Comparison of ENCODE assay signal across 9 mouse cellular contexts in genomic region chr9:107643544-107644214, GRCm38 (mm10). TPM values are rescaled to one million over a fixed set of nuclear protein-coding genes. Genes with fewer than 3 reads are reported as not detected.
DNase-seq lines count a peak whose midpoint lies in the region; ATAC-seq and TF ChIP-seq lines count a peak whose summit lies in the region.
"Had no signal": no experiment of that assay in that cellular context is flagged by ENCODE, and none has a peak within 500 bp of the region (broad histone marks: within the 10 kb centered on the region; RNA-seq: fewer than 3 reads in every experiment).

No protein-coding gene starts in this region.

- H3K27me3 ChIP-seq in lung, embryonic 15.5 days = no peaks in the 10 kb centered on the region
- H3K27me3 ChIP-seq in limb, embryonic 14.5 days (ENCODE audit: control insufficient read depth, insufficient read depth, low read length) = no peaks in the 10 kb centered on the region
- H3K27me3 ChIP-seq in neural tube, embryonic 14.5 days (ENCODE audit: control insufficient read depth, insufficient read depth, low read length) = no peaks in the 10 kb centered on the region

- intact Hi-C loops in gastrocnemius, postnatal 14 days (cut with DNase I; ENCODE audit: low total_unique reads) = loop anchor here (2.0 kb wide), 1 partner anchor 41 kb away; no protein-coding TSS in a partner anchor

- ATAC-seq in lung, embryonic 15.5 days (ENCODE audit: borderline replicate concordance, extremely low read depth, low FRiP score, low TSS enrichment) = no peak
- ATAC-seq in limb, embryonic 14.5 days (ENCODE audit: low FRiP score, low read depth) = no peak
- no peak for ATAC-seq in neural tube, embryonic 14.5 days (ENCODE audit: low read depth)
- ATAC-seq in megakaryocyte progenitor cell, adult 5-6 weeks (replicated peaks; ENCODE audit: poor library complexity) = no peak

- no peaks in the 10 kb centered on the region for H3K9me3 ChIP-seq in lung, embryonic 15.5 days
- no peaks in the 10 kb centered on the region for H3K9me3 ChIP-seq in limb, embryonic 14.5 days (ENCODE audit: control insufficient read depth, low read length)
- H3K9me3 ChIP-seq in neural tube, embryonic 14.5 days (ENCODE audit: control insufficient read depth, low read length) = no peaks in the 10 kb centered on the region

- peaks cover 16% of the 10 kb centered on the region for H3K4me1 ChIP-seq in lung, embryonic 15.5 days
- H3K4me1 ChIP-seq in limb, embryonic 14.5 days (ENCODE audit: control insufficient read depth, insufficient read depth, low read length) = peaks cover 9% of the 10 kb centered on the region
- peaks cover 4% of the 10 kb centered on the region for H3K4me1 ChIP-seq in neural tube, embryonic 14.5 days (ENCODE audit: control insufficient read depth, insufficient read depth, low read length)

- no peak overlapping the region for H3K4me3 ChIP-seq in lung, embryonic 15.5 days
- H3K4me3 ChIP-seq in limb, embryonic 14.5 days (replicated peaks; ENCODE audit: low read length) = no peak overlapping the region; the same call in 1 of the 2 replicates
- no peak overlapping the region for H3K4me3 ChIP-seq in neural tube, embryonic 14.5 days (ENCODE audit: low read depth, low read length)

- DNase-seq in cerebellum, adult 11-12 months = peak; percentile 26
- DNase-seq in cerebellum, adult 11 months = no peak
- no peak for DNase-seq in lung, postnatal 10 days
- no peak for DNase-seq in limb, embryonic 14.5 days (ENCODE audit: low spot score)
- DNase-seq in gastrocnemius, postnatal 14 days = no peak

- TF ChIP-seq POLR2A in limb, embryonic 14.5 days (IDR thresholded peaks at IDR 0.05; ENCODE audit: borderline replicate concordance, extremely low read depth, insufficient read depth, insufficient read length) = no peak

- H3K9ac ChIP-seq in lung, embryonic 15.5 days = peak overlapping the region; percentile 45; the same call in 1 of the 2 replicates
- H3K9ac ChIP-seq in limb, embryonic 14.5 days (ENCODE audit: low read depth, low read length, severe bottlenecking) = no peak overlapping the region
- no peak overlapping the region for H3K9ac ChIP-seq in neural tube, embryonic 14.5 days (replicated peaks; ENCODE audit: low read depth, low read length)

- 89% methylated on average over 13 of the region's 13 CpGs for WGBS in lung, embryonic 15.5 days
- 95% methylated on average over 13 of the region's 13 CpGs for WGBS in limb, embryonic 14.5 days
- 93% methylated on average over 13 of the region's 13 CpGs for WGBS in neural tube, embryonic 14.5 days

- H3K27ac ChIP-seq in lung, embryonic 15.5 days = no peak overlapping the region
- no peak overlapping the region for H3K27ac ChIP-seq in limb, embryonic 14.5 days (replicated peaks; ENCODE audit: low read depth, low read length)
- H3K27ac ChIP-seq in neural tube, embryonic 14.5 days (ENCODE audit: low read depth, low read length) = no peak overlapping the region

- no peaks in the 10 kb centered on the region for H3K36me3 ChIP-seq in lung, embryonic 15.5 days
- no peaks in the 10 kb centered on the region for H3K36me3 ChIP-seq in limb, embryonic 14.5 days (ENCODE audit: control insufficient read depth, insufficient read depth, low read length)
- H3K36me3 ChIP-seq in neural tube, embryonic 14.5 days (ENCODE audit: control insufficient read depth, insufficient read depth, low read length) = no peaks in the 10 kb centered on the region

- H3K4me2 ChIP-seq in lung, embryonic 15.5 days = peak overlapping the region; percentile 69; the same call in 1 of the 2 replicates
- H3K4me2 ChIP-seq in limb, embryonic 14.5 days (replicated peaks; ENCODE audit: low read depth, low read length, severe bottlenecking) = peak overlapping the region; percentile 53; the same call in 1 of the 2 replicates
- peak overlapping the region; percentile 61 for H3K4me2 ChIP-seq in neural tube, embryonic 14.5 days (ENCODE audit: low read depth, low read length)

RNA-seq across cellular contexts. Expression of gene Gnai2, which starts 8.5 kb away (rescaled TPM):
- polyA plus RNA-seq in lung, embryonic 15.5 days (2015; fragmentation: Nextera tagmentation; extraction: Ambion mirVana) = 469 and 478 TPM in 2 replicates
- 496 and 627 TPM in 2 replicates for polyA plus RNA-seq in limb, embryonic 14.5 days (2012; rRNA removed)
- polyA plus RNA-seq in limb, embryonic 14.5 days (2014; fragmentation: Nextera tagmentation; extraction: Ambion mirVana) = 392 and 411 TPM in 2 replicates
- polyA plus RNA-seq in neural tube, embryonic 14.5 days (2014; fragmentation: Nextera tagmentation; extraction: Ambion mirVana) = 234 and 258 TPM in 2 replicates
- 100 to 1,000 TPM; 139 to 152 TPM for total RNA-seq in gastrocnemius, postnatal 14 days (2021)
- 333 and 362 TPM in 2 replicates for total RNA-seq in megakaryocyte progenitor cell, adult 5-6 weeks (2015)
- total RNA-seq in megakaryocyte progenitor cell, adult 5-6 weeks (2017) = 423 and 432 TPM in 2 replicates

RNA-seq across cellular contexts. Expression of gene Slc38a3, which starts 25.7 kb away (rescaled TPM):
- 3.9 and 4.1 TPM in 2 replicates for polyA plus RNA-seq in lung, embryonic 15.5 days (2015; fragmentation: Nextera tagmentation; extraction: Ambion mirVana)
- 22.4 and 31.8 TPM in 2 replicates for polyA plus RNA-seq in limb, embryonic 14.5 days (2012; rRNA removed)
- 3.7 and 6.0 TPM in 2 replicates for polyA plus RNA-seq in limb, embryonic 14.5 days (2014; fragmentation: Nextera tagmentation; extraction: Ambion mirVana)
- polyA plus RNA-seq in neural tube, embryonic 14.5 days (2014; fragmentation: Nextera tagmentation; extraction: Ambion mirVana) = 31.3 and 36.6 TPM in 2 replicates
- total RNA-seq in gastrocnemius, postnatal 14 days (2021) = 10 to 100 TPM; 29.8 to 57.1 TPM
- not detected in 2 replicates for total RNA-seq in megakaryocyte progenitor cell, adult 5-6 weeks (2015)
- total RNA-seq in megakaryocyte progenitor cell, adult 5-6 weeks (2017) = not detected in 2 replicates

RNA-seq across cellular contexts. Expression of gene Sema3b, which starts 34.6 kb away (rescaled TPM):
- 8.2 and 9.1 TPM in 2 replicates for polyA plus RNA-seq in lung, embryonic 15.5 days (2015; fragmentation: Nextera tagmentation; extraction: Ambion mirVana)
- 23.2 and 23.7 TPM in 2 replicates for polyA plus RNA-seq in limb, embryonic 14.5 days (2012; rRNA removed)
- polyA plus RNA-seq in limb, embryonic 14.5 days (2014; fragmentation: Nextera tagmentation; extraction: Ambion mirVana) = 7.7 and 11.2 TPM in 2 replicates
- polyA plus RNA-seq in neural tube, embryonic 14.5 days (2014; fragmentation: Nextera tagmentation; extraction: Ambion mirVana) = 2.8 and 5.3 TPM in 2 replicates
- total RNA-seq in gastrocnemius, postnatal 14 days (2021) = 10 to 100 TPM; 27.6 to 35.2 TPM
- total RNA-seq in megakaryocyte progenitor cell, adult 5-6 weeks (2015) = not detected in 2 replicates
- total RNA-seq in megakaryocyte progenitor cell, adult 5-6 weeks (2017) = not detected in 2 replicates

RNA-seq across cellular contexts. Expression of gene Gnat1, which starts 35.8 kb away (rescaled TPM):
- 0.54 and 0.93 TPM in 2 replicates for polyA plus RNA-seq in lung, embryonic 15.5 days (2015; fragmentation: Nextera tagmentation; extraction: Ambion mirVana)
- 0.28 and 0.44 TPM in 2 replicates for polyA plus RNA-seq in limb, embryonic 14.5 days (2012; rRNA removed)
- 0.55 and 0.57 TPM in 2 replicates for polyA plus RNA-seq in limb, embryonic 14.5 days (2014; fragmentation: Nextera tagmentation; extraction: Ambion mirVana)
- polyA plus RNA-seq in neural tube, embryonic 14.5 days (2014; fragmentation: Nextera tagmentation; extraction: Ambion mirVana) = 1.4 and 2.7 TPM in 2 replicates
- not detected for total RNA-seq in gastrocnemius, postnatal 14 days (2021)
- total RNA-seq in megakaryocyte progenitor cell, adult 5-6 weeks (2015) = 0.12 TPM in 1 of 2 replicates, not detected in the other
- not detected in 2 replicates for total RNA-seq in megakaryocyte progenitor cell, adult 5-6 weeks (2017)
- total RNA-seq: heart, postnatal 36 days had no signal

RNA-seq across cellular contexts. Expression of gene Ifrd2, which starts 56.2 kb away (rescaled TPM):
- 40.0 and 44.2 TPM in 2 replicates for polyA plus RNA-seq in lung, embryonic 15.5 days (2015; fragmentation: Nextera tagmentation; extraction: Ambion mirVana)
- polyA plus RNA-seq in limb, embryonic 14.5 days (2012; rRNA removed) = 57.3 and 62.6 TPM in 2 replicates
- 55.0 and 56.3 TPM in 2 replicates for polyA plus RNA-seq in limb, embryonic 14.5 days (2014; fragmentation: Nextera tagmentation; extraction: Ambion mirVana)
- polyA plus RNA-seq in neural tube, embryonic 14.5 days (2014; fragmentation: Nextera tagmentation; extraction: Ambion mirVana) = 15.0 and 17.8 TPM in 2 replicates
- 10 to 100 TPM; 33.5 to 42.7 TPM for total RNA-seq in gastrocnemius, postnatal 14 days (2021)
- total RNA-seq in megakaryocyte progenitor cell, adult 5-6 weeks (2015) = 68.0 and 93.4 TPM in 2 replicates
- 31.5 and 72.4 TPM in 2 replicates for total RNA-seq in megakaryocyte progenitor cell, adult 5-6 weeks (2017)
